Mouse (Mus musculus): ENCODE data around the gene Gigyf1.

The Gigyf1 gene

GRCm38 (mm10) chr5:137513951-137514721, 4.2 kb upstream of the Gigyf1 start:
- no peak for DNase-seq (ENCODE audit: extremely low spot score, low read depth, low spot score)

- no peak for DNase-seq (ENCODE audit: extremely low spot score, low read depth, low spot score)
These were observed 3.5 kb upstream of the Gigyf1 start for GRCm38 (mm10) chr5:137514811-137515210.

- DNase-seq (ENCODE audit: extremely low spot score, low read depth, low spot score): no peak
These were observed 1.6 kb downstream of the Gigyf1 start for GRCm38 (mm10) chr5:137519691-137520550.

- no peak for DNase-seq (ENCODE audit: extremely low spot score, low read depth, low spot score)
These were observed 3.5 kb downstream of the Gigyf1 start for GRCm38 (mm10) chr5:137521861-137522260.

- no peak for DNase-seq (ENCODE audit: extremely low spot score, low read depth, low spot score)
These were observed 4.4 kb downstream of the Gigyf1 start for GRCm38 (mm10) chr5:137522711-137523110.

- DNase-seq (ENCODE audit: extremely low spot score, low read depth, low spot score): no peak
These were observed 5.3 kb downstream of the Gigyf1 start for GRCm38 (mm10) chr5:137523396-137524250.

GRCm38 (mm10) chr5:137524251-137524515, 5.8 kb downstream of the Gigyf1 start:
- DNase-seq (ENCODE audit: extremely low spot score, low read depth, low spot score): no peak

- DNase-seq (ENCODE audit: extremely low spot score, low read depth, low spot score): no peak
These were observed 6.3 kb downstream of the Gigyf1 start for GRCm38 (mm10) chr5:137524671-137525070.

- no peak for DNase-seq (ENCODE audit: extremely low spot score, low read depth, low spot score)
These were observed 7.2 kb downstream of the Gigyf1 start for GRCm38 (mm10) chr5:137525511-137525910.

GRCm38 (mm10) chr5:137526192-137526936, 8.0 kb downstream of the Gigyf1 start:
- no peak for DNase-seq (ENCODE audit: extremely low spot score, low read depth, low spot score)

GRCm38 (mm10) chr5:137527413-137527812, 9.1 kb downstream of the Gigyf1 start:
- no peak for DNase-seq (ENCODE audit: extremely low spot score, low read depth, low spot score)

GRCm38 (mm10) chr5:137528247-137528968, 10.1 kb downstream of the Gigyf1 start:
- DNase-seq (ENCODE audit: extremely low spot score, low read depth, low spot score): no peak

GRCm38 (mm10) chr5:137529221-137529995, 11.1 kb downstream of the Gigyf1 start:
- no peak for DNase-seq (ENCODE audit: extremely low spot score, low read depth, low spot score)

GRCm38 (mm10) chr5:137530075-137530474, 11.7 kb downstream of the Gigyf1 start:
- no peak for DNase-seq (ENCODE audit: extremely low spot score, low read depth, low spot score)

- no peak for DNase-seq (ENCODE audit: extremely low spot score, low read depth, low spot score)
These were observed 12.5 kb downstream of the Gigyf1 start for GRCm38 (mm10) chr5:137530588-137531413.

- DNase-seq (ENCODE audit: extremely low spot score, low read depth, low spot score): no peak
These were observed 13.2 kb downstream of the Gigyf1 start for GRCm38 (mm10) chr5:137531414-137532130.

- DNase-seq (ENCODE audit: extremely low spot score, low read depth, low spot score): no peak
These were observed 13.9 kb downstream of the Gigyf1 start for GRCm38 (mm10) chr5:137532131-137532807.
